Mouse (Mus musculus): ENCODE results near the gene Clca4a. TPM values are rescaled to one million over a fixed set of nuclear protein-coding genes. Genes with fewer than 3 reads are reported as not detected.
"Not testable (repeated sequence)": the region's sequence is repeated elsewhere in the genome, so short reads cannot be mapped to it uniquely, and the experiment has no call there.

Gene Clca4a
- polyA plus RNA-seq, 1 experiment from 2014 or later = not detected

- ATAC-seq (ENCODE audit: insufficient number of reproducible peaks, low FRiP score, low TSS enrichment, low read depth) = no peak
- H3K9me3 ChIP-seq (replicated peaks) = no peaks in the 10 kb centered on the region
- H3K27ac ChIP-seq (replicated peaks) = no peak overlapping the region
- no peak overlapping the region for H3K4me2 ChIP-seq (replicated peaks)
- no peaks in the 10 kb centered on the region for H3K4me1 ChIP-seq
- no peaks in the 10 kb centered on the region for H3K36me3 ChIP-seq
- H3K4me3 ChIP-seq (replicated peaks) = no peak overlapping the region
- whole genome bisulfite sequencing = 54% methylated on average over 4 of the region's 4 CpGs
- no peaks in the 10 kb centered on the region for H3K27me3 ChIP-seq
- H3K9ac ChIP-seq = no peak overlapping the region
Observed at GRCm38 (mm10) chr3:144966074-144966473, 8.8 kb downstream of the Clca4a start.

GRCm38 (mm10) chr3:144950829-144951228 lies 24.0 kb downstream of the Clca4a start:
- no peak overlapping the region for H3K4me2 ChIP-seq (replicated peaks)
- no peaks in the 10 kb centered on the region for H3K36me3 ChIP-seq
- WGBS = 59% methylated on average over 4 of the region's 4 CpGs
- no peaks in the 10 kb centered on the region for H3K27me3 ChIP-seq
- H3K4me3 ChIP-seq (replicated peaks) = no peak overlapping the region
- no peaks in the 10 kb centered on the region for H3K9me3 ChIP-seq (replicated peaks)
- H3K9ac ChIP-seq = no peak overlapping the region
- ATAC-seq (ENCODE audit: insufficient number of reproducible peaks, low FRiP score, low TSS enrichment, low read depth) = no peak
- H3K27ac ChIP-seq (replicated peaks) = no peak overlapping the region
- no peaks in the 10 kb centered on the region for H3K4me1 ChIP-seq

- ATAC-seq (ENCODE audit: insufficient number of reproducible peaks, low FRiP score, low TSS enrichment, low read depth); H3K4me3 ChIP-seq (replicated peaks); H3K4me2 ChIP-seq (replicated peaks); H3K9ac ChIP-seq; H3K27ac ChIP-seq (replicated peaks); H3K36me3 ChIP-seq; H3K4me1 ChIP-seq; H3K27me3 ChIP-seq; H3K9me3 ChIP-seq (replicated peaks): not testable (repeated sequence)
- WGBS = 24% methylated on average over 5 of the region's 5 CpGs
Observed at GRCm38 (mm10) chr3:144947376-144947775, 27.5 kb downstream of the Clca4a start.

GRCm38 (mm10) chr3:144933625-144934024 lies 41.2 kb downstream of the Clca4a start:
- H3K27me3 ChIP-seq; H3K27ac ChIP-seq (replicated peaks); H3K9me3 ChIP-seq (replicated peaks); H3K4me2 ChIP-seq (replicated peaks); H3K36me3 ChIP-seq; ATAC-seq (ENCODE audit: insufficient number of reproducible peaks, low FRiP score, low TSS enrichment, low read depth); H3K4me1 ChIP-seq; H3K9ac ChIP-seq; H3K4me3 ChIP-seq (replicated peaks): not testable (repeated sequence)

- WGBS = 81% methylated on average over 1 of the region's 1 CpGs
- Histone ChIP-seq H3K4me2 (replicated peaks) (no peak overlapping the region), H3K27ac (replicated peaks) (no peak overlapping the region), H3K36me3 (no peaks in the 10 kb centered on the region), H3K4me3 (replicated peaks) (no peak overlapping the region), H3K9me3 (replicated peaks) (no peaks in the 10 kb centered on the region), H3K4me1 (no peaks in the 10 kb centered on the region), H3K9ac (no peak overlapping the region), H3K27me3 (no peaks in the 10 kb centered on the region)
- ATAC-seq (ENCODE audit: insufficient number of reproducible peaks, low FRiP score, low TSS enrichment, low read depth) = no peak
Observed at GRCm38 (mm10) chr3:144933011-144933491, 41.8 kb downstream of the Clca4a start.

GRCm38 (mm10) chr3:144932335-144932734 lies 42.5 kb downstream of the Clca4a start, which contains the start of gene Clca4b:
Gene Clca4b, minus strand, starts transcription at chr3:144932529.
- no peak for ATAC-seq (ENCODE audit: insufficient number of reproducible peaks, low FRiP score, low TSS enrichment, low read depth)
- H3K4me3 ChIP-seq (replicated peaks) = no peak within 1 kb of the TSS
- no peaks in the 10 kb centered on the region for H3K27me3 ChIP-seq
- no peaks in the 10 kb centered on the region for H3K9me3 ChIP-seq (replicated peaks)
- no peak within 1 kb of the TSS for H3K9ac ChIP-seq
- H3K4me1 ChIP-seq = no peaks in the 10 kb centered on the region
- H3K27ac ChIP-seq (replicated peaks) = no peak within 1 kb of the TSS
- H3K36me3 ChIP-seq = no peaks in the 10 kb centered on the region
- H3K4me2 ChIP-seq (replicated peaks) = no peak within 1 kb of the TSS

- Histone ChIP-seq H3K4me1 (no peaks in the 10 kb centered on the region), H3K9me3 (replicated peaks) (no peaks in the 10 kb centered on the region), H3K9ac (no peak overlapping the region), H3K27me3 (no peaks in the 10 kb centered on the region), H3K36me3 (no peaks in the 10 kb centered on the region), H3K4me2 (replicated peaks) (no peak overlapping the region), H3K27ac (replicated peaks) (no peak overlapping the region), H3K4me3 (replicated peaks) (no peak overlapping the region)
- 89% methylated on average over 2 of the region's 2 CpGs for WGBS
- ATAC-seq (ENCODE audit: insufficient number of reproducible peaks, low FRiP score, low TSS enrichment, low read depth) = no peak
Observed at GRCm38 (mm10) chr3:144914014-144914413, 60.8 kb downstream of the Clca4a start.

Other genes starting within 250 kb of the Clca4a start
- gene Clca3a1, start 214.1 kb downstream of the Clca4a start, polyA plus RNA-seq (2015; fragmentation: Nextera tagmentation; extraction: Ambion mirVana) = 1.4 and 2.5 TPM in 2 replicates
- 1.2 and 1.7 TPM in 2 replicates for gene Clca3a2, start 155.6 kb downstream of the Clca4a start, polyA plus RNA-seq (2015; fragmentation: Nextera tagmentation; extraction: Ambion mirVana)
- gene Clca3b, start 125.7 kb downstream of the Clca4a start, polyA plus RNA-seq (2015; fragmentation: Nextera tagmentation; extraction: Ambion mirVana) = 0.05 and 0.09 TPM in 2 replicates
- gene Clca4b, start 42.5 kb downstream of the Clca4a start, polyA plus RNA-seq (2015; fragmentation: Nextera tagmentation; extraction: Ambion mirVana) = not detected in 2 replicates
- 0.05 and 0.08 TPM in 2 replicates for gene Clca1, start 57.7 kb upstream of the Clca4a start, polyA plus RNA-seq (2015; fragmentation: Nextera tagmentation; extraction: Ambion mirVana)
- gene Clca2, start 124.4 kb upstream of the Clca4a start, polyA plus RNA-seq (2015; fragmentation: Nextera tagmentation; extraction: Ambion mirVana) = 1.7 and 1.9 TPM in 2 replicates
- 15.3 and 18.1 TPM in 2 replicates for gene Odf2l, start 143.5 kb upstream of the Clca4a start, polyA plus RNA-seq (2015; fragmentation: Nextera tagmentation; extraction: Ambion mirVana)

Data from embryonic facial prominence, embryonic 15.5 days (tissue).